Mouse (Mus musculus) heart, embryonic 13.5 days (tissue): ENCODE measurements around the gene Olr1. TPM values are rescaled to one million over a fixed set of nuclear protein-coding genes. Genes with fewer than 3 reads are reported as not detected.
"Not testable (repeated sequence)": the region's sequence is repeated elsewhere in the genome, so short reads cannot be mapped to it uniquely, and the experiment has no call there.

Source experiments
- ATAC-seq: fragments of 200-750 bp; cut with Nextera tagmentation; 2 replicates; pipeline ENCODE4 v1.8.0; 2017; ENCODE audit warnings: moderate TSS enrichment; ENCODE audit not compliant: insufficient number of reproducible peaks, low FRiP score, low TSS enrichment; ENCODE audit errors: extremely low read depth
- H3K27ac ChIP-seq: fragments of 300-500 bp; sonication (generic); replicated peaks from 2 replicates; pipeline ENCODE4 v1.5.1; 2015; ENCODE audit warnings: moderate library complexity, mild to moderate bottlenecking, inconsistent platforms
- H3K27me3 ChIP-seq: fragments of 300-500 bp; sonication (generic); replicated peaks from 2 replicates; pipeline ENCODE4 v1.6.1; 2015; ENCODE audit warnings: mild to moderate bottlenecking, inconsistent platforms
- H3K36me3 ChIP-seq: fragments of 300-500 bp; sonication (generic); 2 replicates; pipeline ENCODE4 v1.6.1; 2015; ENCODE audit warnings: mild to moderate bottlenecking, inconsistent platforms
- H3K4me1 ChIP-seq: fragments of 300-500 bp; sonication (generic); 2 replicates; pipeline ENCODE4 v1.6.1; 2015; ENCODE audit warnings: inconsistent platforms
- H3K4me2 ChIP-seq: fragments of 300-500 bp; sonication (generic); 2 replicates; pipeline ENCODE4 v1.6.1; 2015; ENCODE audit warnings: inconsistent platforms, mild to moderate bottlenecking, moderate library complexity
- H3K4me3 ChIP-seq: fragments of 300-500 bp; sonication (generic); 2 replicates; pipeline ENCODE4 v1.5.1; 2015; ENCODE audit warnings: moderate library complexity, mild to moderate bottlenecking, inconsistent platforms
- H3K9ac ChIP-seq: fragments of 300-500 bp; sonication (generic); 2 replicates; pipeline ENCODE4 v1.6.1; 2015; ENCODE audit warnings: inconsistent platforms, mild to moderate bottlenecking, moderate library complexity
- H3K9me3 ChIP-seq: fragments of 300-500 bp; sonication (generic); 2 replicates; pipeline ENCODE4 v1.6.1; 2016; ENCODE audit warnings: inconsistent platforms
- WGBS: fragments of 180-500 bp; shearing (Covaris S2); methylation state at CpG from one replicate; pipeline ENCODE4 v1.1.7; 2015; ENCODE audit warnings: mixed read lengths; 5-methylcytosine and 5-hydroxymethylcytosine counted together
- polyA plus RNA-seq: library from polyadenylated mRNA; unstranded; fragments of >200 nt; fragmentation: Nextera tagmentation; extraction: Ambion mirVana; gene quantifications from 2 replicates; pipeline ENCODE4 v1.2.1, GENCODE M21; 2015

Olr1 gene
- polyA plus RNA-seq, 1 experiment from 2014 or later = 0.48 TPM

DNA sequence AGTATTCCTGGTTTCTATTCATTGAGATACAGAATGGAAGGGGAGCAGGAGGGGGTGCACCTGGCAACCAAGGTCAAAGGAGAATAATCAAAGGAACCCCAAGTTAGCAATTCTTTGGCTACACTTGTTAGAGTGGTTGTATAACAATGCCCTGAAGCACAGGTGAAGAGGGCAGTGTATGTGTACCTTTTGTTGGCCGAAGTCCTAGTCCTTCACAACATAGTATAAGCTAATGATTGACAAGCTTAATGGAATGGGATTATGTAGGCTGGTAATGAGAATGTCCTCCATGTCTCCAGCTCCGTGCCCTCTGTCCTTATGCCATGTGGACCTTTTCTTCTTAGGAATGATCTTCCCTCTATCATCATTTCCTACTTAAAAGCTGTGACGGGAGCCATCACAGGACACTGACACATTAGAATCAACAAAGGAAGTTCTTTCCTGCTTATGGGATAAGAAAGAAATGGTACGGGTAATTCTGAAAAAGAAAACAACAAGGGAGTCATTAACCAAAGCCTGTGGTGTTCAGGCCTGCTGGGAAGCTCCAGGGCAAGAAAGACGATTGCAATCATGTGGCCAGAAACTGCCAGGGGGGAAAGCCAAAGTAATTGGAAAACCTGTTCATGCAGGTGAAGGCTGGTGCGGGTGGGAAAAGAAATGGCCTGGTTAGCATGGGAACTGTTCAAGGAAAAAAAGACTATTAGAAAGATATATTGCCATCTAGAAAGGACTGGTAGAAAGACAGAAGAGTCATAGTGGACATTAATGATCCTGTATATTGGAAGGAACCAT is 3.4 kb upstream of the Olr1 start:
- Histone ChIP-seq H3K27ac (no peak overlapping the region), H3K27me3 (no peaks in the 10 kb centered on the region), H3K9me3 (no peaks in the 10 kb centered on the region), H3K4me1 (peaks cover 17% of the 10 kb centered on the region), H3K4me3 (no peak overlapping the region), H3K4me2 (no peak overlapping the region), H3K9ac (no peak overlapping the region), H3K36me3 (no peaks in the 10 kb centered on the region)
- ATAC-seq = no peak
- WGBS = 61% methylated on average over 6 of the region's 6 CpGs

DNA sequence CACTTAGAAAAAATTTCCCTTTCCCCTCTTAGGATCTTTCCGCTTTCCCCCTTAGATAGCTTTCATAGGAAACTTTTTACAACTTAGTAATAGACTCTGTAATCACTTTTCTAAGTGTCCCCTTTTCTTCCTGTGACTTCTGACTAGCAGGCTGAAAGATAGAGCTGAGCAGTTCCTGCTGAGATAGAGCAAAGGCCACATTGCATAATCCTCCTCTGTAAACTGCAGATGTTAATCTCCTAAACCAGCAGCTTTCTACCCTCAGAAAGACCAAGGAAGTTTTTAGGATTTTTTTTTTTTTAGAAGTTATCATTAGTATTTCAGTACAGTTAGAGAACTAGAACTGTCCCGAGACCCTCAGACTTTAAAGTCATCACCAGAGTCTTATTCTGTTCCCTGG is 3.5 kb downstream of the Olr1 start:
- peaks cover 20% of the 10 kb centered on the region; the same call in 1 of the 2 replicates for H3K9me3 ChIP-seq
- no peaks in the 10 kb centered on the region for H3K27me3 ChIP-seq
- ATAC-seq = no peak
- H3K4me2 ChIP-seq = no peak overlapping the region
- H3K9ac ChIP-seq = no peak overlapping the region
- H3K4me3 ChIP-seq = no peak overlapping the region
- 68% methylated on average over 2 of the region's 2 CpGs for WGBS
- H3K4me1 ChIP-seq = 0 out of 2 replicates have a peak, but pooled peaks cover 5% of the 10 kb centered on the region
- no peak overlapping the region for H3K27ac ChIP-seq
- no peaks in the 10 kb centered on the region for H3K36me3 ChIP-seq

DNA sequence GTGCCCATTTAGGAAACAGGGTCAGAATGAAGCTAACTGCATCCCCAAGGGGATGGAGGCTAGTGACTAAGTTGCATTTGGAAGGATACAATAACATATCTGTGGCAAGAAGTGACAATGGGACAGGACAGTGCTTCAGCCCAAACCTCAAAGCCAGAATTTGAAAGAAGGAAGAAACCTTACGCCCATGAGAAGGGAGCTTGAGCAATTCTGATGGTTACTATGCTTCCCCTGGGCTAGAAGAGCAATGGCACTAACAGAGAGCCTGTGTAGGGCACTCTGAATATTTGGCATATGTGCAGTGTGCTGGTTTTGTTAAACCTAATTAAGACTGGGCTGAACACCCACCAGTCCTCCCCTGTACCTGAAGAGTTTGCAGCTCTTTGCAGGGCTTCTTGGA is 7.4 kb downstream of the Olr1 start:
- not testable (repeated sequence) for H3K36me3 ChIP-seq, H3K9ac ChIP-seq, H3K4me1 ChIP-seq, ATAC-seq, H3K4me2 ChIP-seq, H3K27ac ChIP-seq, H3K27me3 ChIP-seq, H3K4me3 ChIP-seq
- peaks cover 20% of the 10 kb centered on the region; the same call in 1 of the 2 replicates for H3K9me3 ChIP-seq
- WGBS = 67% methylated on average over 1 of the region's 1 CpGs

DNA sequence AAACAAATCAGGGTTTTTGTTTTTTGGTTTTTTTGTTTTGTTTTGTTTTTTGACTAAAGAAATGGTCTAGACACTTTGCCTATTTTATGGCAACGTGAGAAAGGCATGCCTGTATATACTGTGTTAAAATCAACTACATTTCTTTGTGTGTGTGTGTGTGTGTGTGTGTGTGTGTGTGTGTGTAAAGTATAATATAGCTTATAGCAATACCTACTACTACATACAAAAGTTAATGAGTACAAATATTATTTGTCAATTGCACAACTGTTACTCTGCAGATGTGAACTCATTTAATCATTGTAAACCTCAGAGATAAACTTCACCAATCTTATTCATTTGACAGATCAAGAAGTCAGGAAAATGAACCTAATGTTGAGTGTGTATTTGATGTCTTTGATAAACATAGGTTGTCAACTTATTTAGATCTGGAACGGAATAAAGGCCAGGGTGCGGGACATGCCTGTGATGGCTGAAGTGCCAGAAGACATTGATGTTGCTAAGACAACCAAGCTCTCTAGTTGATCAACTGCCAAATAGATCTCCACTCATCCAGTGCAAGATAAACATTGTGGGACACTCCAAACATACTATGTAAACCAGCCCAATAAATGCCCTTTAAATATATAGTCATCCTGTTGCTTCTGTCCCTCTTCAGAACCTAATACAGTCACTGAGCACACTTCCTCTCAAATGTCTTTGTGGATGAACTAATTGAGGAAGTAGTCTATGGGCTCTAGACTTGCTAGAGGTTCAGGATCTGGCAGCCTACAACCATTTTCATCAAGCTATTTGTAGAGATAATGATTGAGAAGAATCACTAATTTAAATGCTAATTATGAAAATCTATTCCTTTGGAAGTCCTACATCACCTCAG is 9.4 kb downstream of the Olr1 start:
- peaks cover 7% of the 10 kb centered on the region; the same call in 1 of the 2 replicates for H3K9me3 ChIP-seq
- no peaks in the 10 kb centered on the region for H3K4me1 ChIP-seq
- 80% methylated on average over 3 of the region's 3 CpGs for WGBS
- H3K27me3 ChIP-seq = no peaks in the 10 kb centered on the region
- H3K36me3 ChIP-seq = no peaks in the 10 kb centered on the region
- H3K4me2 ChIP-seq = no peak overlapping the region
- no peak overlapping the region for H3K27ac ChIP-seq
- H3K4me3 ChIP-seq = no peak overlapping the region
- ATAC-seq = no peak
- H3K9ac ChIP-seq = no peak overlapping the region

DNA sequence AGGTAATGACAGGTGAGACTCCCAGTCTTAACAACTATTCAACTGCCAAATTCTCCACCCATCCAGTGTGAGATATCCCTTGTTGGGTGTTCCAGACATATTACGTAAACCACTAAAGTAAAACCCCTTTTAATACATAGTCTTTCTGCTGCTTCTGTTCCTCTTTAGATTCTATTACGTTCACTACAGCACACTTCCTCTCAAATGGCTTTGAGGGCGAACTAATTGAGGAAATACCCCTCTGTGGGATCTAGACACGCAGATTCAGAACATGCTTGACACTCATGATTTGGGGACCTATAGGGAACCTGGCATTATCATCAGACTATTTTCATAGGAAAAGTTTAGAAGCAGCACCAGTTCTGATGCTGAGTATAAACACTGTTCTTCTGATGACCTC is 12.0 kb downstream of the Olr1 start:
- ATAC-seq = no peak
- Histone ChIP-seq H3K4me2 (no peak overlapping the region), H3K27ac (no peak overlapping the region), H3K9ac (no peak overlapping the region), H3K4me1 (no peaks in the 10 kb centered on the region), H3K4me3 (no peak overlapping the region), H3K27me3 (no peaks in the 10 kb centered on the region), H3K9me3 (no peaks in the 10 kb centered on the region), H3K36me3 (no peaks in the 10 kb centered on the region)
- 69% methylated on average over 4 of the region's 4 CpGs for WGBS

DNA sequence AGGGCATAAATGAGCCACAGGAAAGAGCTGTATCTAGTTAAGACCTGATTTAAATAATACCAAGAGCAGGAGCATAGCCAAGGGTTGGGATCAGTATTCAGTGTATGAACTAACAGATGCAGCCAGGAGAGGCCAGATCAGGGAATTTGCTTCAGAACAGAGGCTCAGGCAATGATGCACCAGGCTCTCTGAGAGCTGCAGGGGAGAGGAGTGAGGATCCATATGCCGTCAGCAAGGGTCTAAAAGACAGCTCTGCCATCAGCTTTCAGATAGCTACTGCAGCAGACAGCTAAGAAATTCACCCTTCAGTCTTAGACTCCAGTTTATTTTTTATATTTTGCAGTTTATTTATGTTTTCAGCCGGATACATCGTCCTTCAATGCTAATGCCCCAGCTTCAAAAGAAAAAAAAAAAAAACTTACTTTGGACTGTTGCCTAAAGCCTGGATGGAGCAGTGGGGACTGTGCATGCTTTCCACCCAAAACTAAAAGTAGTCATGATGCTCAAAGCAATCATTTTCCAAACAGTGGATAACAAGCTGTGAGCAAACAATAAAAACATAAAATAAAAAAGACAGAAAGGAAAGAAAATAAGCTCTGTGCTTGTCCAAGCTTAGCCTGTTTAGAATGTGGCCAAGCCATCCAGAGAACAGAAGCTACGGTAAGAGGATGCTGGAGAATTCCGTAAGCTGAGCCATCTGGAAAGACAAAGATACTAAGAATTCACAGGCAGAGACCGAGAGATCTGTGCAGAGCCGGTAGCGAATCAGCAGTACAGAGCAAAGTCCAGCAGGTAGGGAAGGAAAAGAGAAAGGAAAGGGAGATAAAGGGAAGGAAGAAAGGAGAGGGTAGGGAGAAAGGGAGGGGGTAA is 26.6 kb downstream of the Olr1 start:
- no peak overlapping the region for H3K4me2 ChIP-seq
- 62% methylated on average over 8 of the region's 8 CpGs for WGBS
- H3K9me3 ChIP-seq = no peaks in the 10 kb centered on the region

DNA sequence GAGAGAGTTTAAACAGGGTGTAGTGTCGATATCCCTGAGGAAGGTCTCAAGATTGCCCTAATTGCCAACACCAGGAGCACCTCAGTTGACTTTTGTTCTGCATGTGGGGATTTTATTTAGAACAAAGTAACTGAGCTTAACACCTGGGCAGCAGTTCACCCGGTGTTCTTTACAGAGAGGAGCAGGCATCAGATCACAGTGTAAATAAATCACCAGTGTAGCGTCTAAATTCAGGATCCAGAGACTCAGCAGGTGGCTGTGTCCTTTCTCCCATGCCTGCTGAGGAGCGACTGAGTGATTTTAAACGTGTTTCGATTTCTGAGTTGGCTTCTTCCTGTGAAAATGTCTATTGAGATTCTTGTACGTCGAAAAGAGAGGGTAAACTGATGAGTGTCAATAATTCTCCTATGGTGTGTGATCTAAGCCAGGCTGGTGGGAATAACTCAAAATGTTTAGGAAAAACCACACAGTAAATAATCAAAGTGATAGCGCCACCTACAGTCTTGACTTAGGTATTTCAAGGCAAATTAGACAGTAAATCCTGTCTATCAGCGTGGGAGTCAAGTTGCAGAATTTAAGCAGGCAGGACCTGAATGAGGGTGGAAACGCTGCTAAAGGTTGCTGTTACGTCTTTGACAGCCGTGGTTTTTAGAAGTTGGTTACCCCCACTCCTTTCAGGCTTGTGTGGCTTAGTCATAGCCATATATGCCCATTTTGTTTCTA is 30.4 kb downstream of the Olr1 start:
- no peaks in the 10 kb centered on the region for H3K27me3 ChIP-seq
- H3K9me3 ChIP-seq = no peaks in the 10 kb centered on the region
- no peak overlapping the region for H3K27ac ChIP-seq
- H3K9ac ChIP-seq = no peak overlapping the region
- H3K4me2 ChIP-seq = peak overlapping the region; percentile 37
- ATAC-seq = no peak
- no peak overlapping the region for H3K4me3 ChIP-seq
- WGBS = 29% methylated on average over 13 of the region's 13 CpGs
- H3K4me1 ChIP-seq = no peaks in the 10 kb centered on the region
- no peaks in the 10 kb centered on the region for H3K36me3 ChIP-seq

More for the DNA sequence above, 26.6 kb downstream of the Olr1 start:
- Histone ChIP-seq H3K36me3 (no peaks in the 10 kb centered on the region), H3K27ac (no peak overlapping the region), H3K27me3 (no peaks in the 10 kb centered on the region), H3K4me3 (no peak overlapping the region), H3K9ac (no peak overlapping the region), H3K4me1 (no peaks in the 10 kb centered on the region)
- no peak for ATAC-seq

DNA sequence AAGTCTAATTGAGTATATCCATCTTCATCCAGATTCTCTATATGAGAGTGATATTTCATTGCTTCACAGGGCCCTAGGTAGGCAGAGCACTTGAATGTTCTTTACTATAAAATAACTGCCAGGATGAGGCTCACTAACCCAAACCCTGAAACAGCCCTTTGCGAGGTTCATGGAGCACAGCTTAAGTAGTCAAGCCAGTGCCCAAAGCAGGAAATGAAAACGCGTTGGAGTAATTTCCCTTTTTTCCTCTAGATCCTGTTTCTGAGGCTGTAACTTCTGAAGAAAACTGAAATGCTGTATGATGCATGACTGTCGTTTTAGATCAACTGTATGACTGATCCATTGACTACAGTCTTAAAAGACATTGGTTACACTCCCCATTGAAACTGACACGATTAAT is 34.3 kb downstream of the Olr1 start:
- WGBS = 70% methylated on average over 5 of the region's 5 CpGs
- no peak overlapping the region for H3K9ac ChIP-seq
- no peak overlapping the region for H3K27ac ChIP-seq
- H3K4me2 ChIP-seq = no peak overlapping the region
- no peak for ATAC-seq
- H3K4me3 ChIP-seq = no peak overlapping the region
- H3K4me1 ChIP-seq = no peaks in the 10 kb centered on the region
- no peaks in the 10 kb centered on the region for H3K27me3 ChIP-seq
- H3K9me3 ChIP-seq = no peaks in the 10 kb centered on the region
- H3K36me3 ChIP-seq = no peaks in the 10 kb centered on the region

DNA sequence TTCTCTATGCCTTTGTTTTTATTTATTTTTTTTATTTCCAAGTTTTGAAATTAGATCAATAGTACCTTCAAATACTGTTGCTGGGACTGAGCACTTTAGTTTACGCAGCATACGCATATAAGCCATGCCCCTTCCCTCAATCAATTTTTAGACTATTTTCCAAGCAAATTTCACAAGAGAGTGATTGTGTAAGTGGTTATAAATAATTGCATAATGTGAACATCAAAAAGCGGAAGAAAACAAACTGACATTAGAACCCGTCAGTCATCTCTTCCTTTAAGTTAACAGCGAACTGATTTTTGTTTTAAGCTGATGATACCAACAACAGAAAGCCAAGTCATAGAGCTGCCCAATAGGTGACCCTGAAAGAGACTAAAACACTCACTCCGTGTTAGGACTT is 35.6 kb downstream of the Olr1 start:
- Histone ChIP-seq H3K4me2 (no peak overlapping the region), H3K27me3 (no peaks in the 10 kb centered on the region), H3K36me3 (no peaks in the 10 kb centered on the region), H3K4me1 (no peaks in the 10 kb centered on the region), H3K9me3 (no peaks in the 10 kb centered on the region), H3K27ac (no peak overlapping the region), H3K9ac (no peak overlapping the region), H3K4me3 (no peak overlapping the region)
- WGBS = 84% methylated on average over 6 of the region's 6 CpGs
- ATAC-seq = no peak

DNA sequence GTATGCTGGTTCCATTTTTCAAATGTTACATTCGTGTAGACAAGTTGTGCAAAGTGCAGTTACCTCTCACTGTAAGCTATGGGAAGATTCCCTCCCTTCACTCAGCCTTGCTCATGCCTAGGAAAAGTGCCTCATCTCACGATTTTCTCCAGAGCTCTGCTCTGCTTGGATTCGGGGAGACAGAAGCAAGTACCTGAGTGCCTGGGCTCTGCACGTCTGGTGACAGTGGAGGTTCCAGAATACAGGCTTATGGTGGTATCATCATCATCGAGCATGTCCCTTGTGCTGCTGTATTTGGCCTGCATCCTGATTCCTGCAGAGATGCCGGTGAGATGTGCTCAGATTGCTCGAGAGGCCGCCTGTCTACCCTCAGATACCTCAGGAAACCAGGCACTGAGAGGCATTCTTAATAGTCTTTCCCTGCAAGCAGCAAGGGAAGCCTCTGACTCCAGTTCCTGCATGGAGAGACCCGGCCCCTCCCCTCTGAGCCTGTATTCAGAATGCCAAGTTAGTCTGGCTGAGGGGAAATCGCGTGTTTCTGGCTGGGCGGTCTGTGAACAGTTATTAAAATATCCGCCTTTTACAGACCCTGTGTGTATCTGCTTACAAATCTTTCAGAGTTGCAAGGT is 55.4 kb downstream of the Olr1 start, which contains the start of gene Clec1a:
Gene Clec1a (minus strand): TSS at position 590 of the 629 bp plus-strand sequence.
- Histone ChIP-seq H3K9ac (peak within 1 kb of the TSS; percentile 17; the same call in 1 of the 2 replicates), H3K36me3 (no peaks in the 10 kb centered on the region), H3K27ac (0 out of 2 replicates have a peak within 1 kb of the TSS, but pooled peaks have one; percentile 3), H3K4me2 (peak within 1 kb of the TSS; percentile 32), H3K9me3 (no peaks in the 10 kb centered on the region), H3K4me1 (no peaks in the 10 kb centered on the region; the same call in 1 of the 2 replicates), H3K27me3 (no peaks in the 10 kb centered on the region), H3K4me3 (0 out of 2 replicates have a peak within 1 kb of the TSS, but pooled peaks have one; percentile 6)
- ATAC-seq = no peak
- 48% methylated on average over 13 of the region's 13 CpGs for WGBS
